Mouse (Mus musculus) CH12.LX (cell line): ENCODE measurements around the gene Mthfs. TPM values are rescaled to one million over a fixed set of nuclear protein-coding genes. Genes with fewer than 3 reads are reported as not detected.
"Not testable (repeated sequence)": the region's sequence is repeated elsewhere in the genome, so short reads cannot be mapped to it uniquely, and the experiment has no call there.

ENCODE experiments used
- DNase-seq: peaks from one replicate; pipeline ENCODE4 v3.0.0-alpha.2; 2013; ENCODE audit errors: extremely low read depth
- H3K27ac ChIP-seq: 2 replicates; pipeline ENCODE4 v1.5.1; 2012; ENCODE audit warnings: low read depth, mild to moderate bottlenecking, control low read depth, moderate library complexity; ENCODE audit not compliant: insufficient read depth
- H3K27me3 ChIP-seq: replicated peaks from 2 replicates; pipeline ENCODE3; 2012; ENCODE audit warnings: inconsistent platforms
- H3K36me3 ChIP-seq, 2 experiments: replicated peaks in 1 of 2; 2 replicates each; pipeline versions ENCODE3 to v1.6.1; 2012; ENCODE audit warnings: inconsistent platforms in 1 of 2, low read length in 1 of 2, mild to moderate bottlenecking in 1 of 2, mixed read lengths in 1 of 2, moderate library complexity in 1 of 2; ENCODE audit not compliant: control insufficient read depth in 1 of 2, insufficient read depth in 1 of 2
- H3K4me1 ChIP-seq, 2 experiments: 2 replicates each; pipeline ENCODE4 v1.6.1; 2012; ENCODE audit warnings: inconsistent platforms in 1 of 2, moderate library complexity in 1 of 2; ENCODE audit not compliant: insufficient read depth in 2 of 2, control insufficient read depth in 1 of 2
- H3K4me2 ChIP-seq: 2 replicates; pipeline ENCODE4 v1.6.1; 2012; ENCODE audit warnings: low read depth, mild to moderate bottlenecking, control low read depth; ENCODE audit not compliant: poor library complexity, insufficient read depth, severe bottlenecking
- H3K4me3 ChIP-seq, 3 experiments: fragments of 150-350 bp in 1 of 3; sonication (generic) in 1 of 3; replicated peaks in 1 of 3; 2 replicates each; pipeline versions ENCODE3 to v1.5.1; 2011 to 2012; ENCODE audit warnings: low read depth in 2 of 3, low read length in 2 of 3, mild to moderate bottlenecking in 2 of 3, moderate library complexity in 2 of 3, control low read depth in 1 of 3, improper control_type of control experiment in 1 of 3, inconsistent platforms in 1 of 3, mixed read lengths in 1 of 3; ENCODE audit not compliant: poor library complexity in 1 of 3
- H3K79me2 ChIP-seq: replicated peaks from 2 replicates; pipeline ENCODE4 v1.6.1; 2012; ENCODE audit warnings: mild to moderate bottlenecking, moderate library complexity; ENCODE audit not compliant: control insufficient read depth, poor library complexity, insufficient read depth, severe bottlenecking; ENCODE audit errors: extremely low read depth
- H3K9ac ChIP-seq: 2 replicates; pipeline ENCODE4 v1.6.1; 2012; ENCODE audit warnings: low read depth, mild to moderate bottlenecking, control low read depth, moderate library complexity; ENCODE audit not compliant: insufficient read depth
- H3K9me3 ChIP-seq: replicated peaks from 2 replicates; pipeline ENCODE3; 2012; ENCODE audit warnings: low read length, inconsistent platforms, mixed read lengths
- CTCF ChIP-seq, 2 experiments: IDR thresholded peaks in 1 of 2; conservative IDR thresholded peaks in 1 of 2; 2 replicates each; pipeline ENCODE4 v1.5.1; 2011 to 2012; ENCODE audit warnings: low read depth in 2 of 2, low read length in 2 of 2, improper control_type of control experiment in 1 of 2, inconsistent platforms in 1 of 2, mild to moderate bottlenecking in 1 of 2, moderate library complexity in 1 of 2
- dilution Hi-C: fragments of 300-500 bp; cut with MboI; formaldehyde crosslinking; loops from 2 replicates; pipeline ENCODE4 v1.14.3; 2020; ENCODE audit warnings: low sequenced_read_pairs; ENCODE audit not compliant: extremely low pct_unique_long_range_greater_than_20kb, extremely low pct_ligation_motif_present
- in situ Hi-C: fragments of 300-500 bp; cut with MboI; formaldehyde crosslinking; loops from 3 replicates; pipeline ENCODE4 v1.14.3; 2019; ENCODE audit warnings: low sequenced_read_pairs, low pct_ligation_motif_present, low pct_unique_long_range_greater_than_20kb, mixed read lengths
- polyA plus RNA-seq: library from polyadenylated mRNA; unstranded; fragments of >175 nt; gene quantifications from 2 replicates; pipeline ENCODE4 v1.2.1, GENCODE M21; 2012; ENCODE audit warnings: low read depth; ENCODE audit not compliant: insufficient read length
- total RNA-seq, 2 experiments: library from RNA; depleted of rRNA; stranded (reverse); fragments of 300-350 nt in 1 of 2; fragments of >200 nt in 1 of 2; gene quantifications; 2 replicates each; pipeline ENCODE4 v1.2.3; 2012 to 2014

The Mthfs gene
- total and polyA plus RNA-seq, 3 experiments: 29.9 to 52.0 (median 30.5) TPM

- H3K4me2 ChIP-seq, H3K4me1 ChIP-seq, H3K9ac ChIP-seq, in situ Hi-C loops, DNase-seq, H3K79me2 ChIP-seq: not testable (repeated sequence)
- peaks cover 0 to 10% of the 10 kb centered on the region in 2 experiments for H3K36me3 ChIP-seq
- 0 out of 4 replicates have a peak, but pooled peaks of 1 of the 2 experiments have one; percentile 8 for TF ChIP-seq CTCF (conservative IDR thresholded peaks at IDR 0.05 in 1 of 2, IDR thresholded peaks at IDR 0.05 in 1 of 2; ENCODE audit: low read depth in 2 of 2, low read length in 2 of 2)
- TF ChIP-seq, all 38 proteins: peak for 1; not testable (repeated sequence) for 37
- H3K9me3 ChIP-seq, H3K4me3 ChIP-seq, H3K27ac ChIP-seq, H3K27me3 ChIP-seq, dilution Hi-C loops: not testable (repeated sequence)
These were observed 2.0 kb downstream of the Mthfs start for GRCm38 (mm10) chr9:89212428-89212827.

DNA sequence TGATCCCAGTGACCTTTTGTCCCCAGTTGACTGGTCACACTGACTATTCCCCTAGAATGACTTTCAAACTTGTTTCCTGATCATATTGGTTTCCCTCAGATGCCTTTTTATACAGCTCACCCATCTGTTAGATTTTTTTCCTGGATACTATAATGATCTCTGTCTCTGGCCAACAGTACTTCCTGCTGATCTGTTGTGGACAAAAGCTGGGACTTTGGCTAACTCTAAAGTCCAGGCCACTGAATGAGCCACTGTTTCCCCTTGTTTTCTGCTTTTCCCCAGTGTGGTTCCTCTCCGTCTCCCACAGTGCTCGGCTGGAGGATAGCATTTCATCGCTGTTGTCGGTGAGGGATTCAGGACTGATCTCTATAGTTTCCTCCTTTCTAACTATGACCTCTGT lies 7.7 kb downstream of the Mthfs start:
- H3K4me1 ChIP-seq, in situ Hi-C loops, H3K9ac ChIP-seq, H3K79me2 ChIP-seq, H3K27me3 ChIP-seq, dilution Hi-C loops, H3K27ac ChIP-seq, H3K4me2 ChIP-seq, H3K4me3 ChIP-seq, H3K9me3 ChIP-seq, DNase-seq: not testable (repeated sequence)
- peaks cover 6 to 12% of the 10 kb centered on the region in 2 experiments for H3K36me3 ChIP-seq

DNA sequence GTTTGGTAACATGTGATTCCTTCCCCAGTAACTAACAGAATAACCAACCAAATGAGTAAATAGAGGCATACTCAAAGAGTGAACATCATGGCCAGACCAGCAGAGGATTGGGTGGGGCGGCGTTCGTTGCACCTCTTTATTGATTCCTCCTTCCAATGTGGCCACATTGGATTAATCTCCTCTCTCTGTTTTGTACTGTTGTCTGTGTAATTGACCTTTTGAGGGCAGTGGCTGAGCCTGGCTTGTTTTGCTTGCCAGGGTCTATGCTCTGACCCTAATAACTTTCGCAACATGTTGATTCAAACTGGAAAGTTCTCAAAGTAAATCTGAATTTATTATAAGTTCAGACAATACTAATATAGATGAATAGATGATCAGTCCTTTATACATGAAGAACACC lies 9.2 kb downstream of the Mthfs start:
- H3K9me3 ChIP-seq, DNase-seq, H3K4me3 ChIP-seq, H3K4me1 ChIP-seq, in situ Hi-C loops, H3K27ac ChIP-seq, H3K9ac ChIP-seq, H3K27me3 ChIP-seq, H3K4me2 ChIP-seq, H3K79me2 ChIP-seq, dilution Hi-C loops: not testable (repeated sequence)
- peaks cover 6 to 12% of the 10 kb centered on the region in 2 experiments for H3K36me3 ChIP-seq

- H3K36me3 ChIP-seq, H3K27ac ChIP-seq, H3K79me2 ChIP-seq, H3K9me3 ChIP-seq, H3K4me1 ChIP-seq, H3K4me2 ChIP-seq, H3K4me3 ChIP-seq, dilution Hi-C loops, H3K9ac ChIP-seq, H3K27me3 ChIP-seq, DNase-seq, in situ Hi-C loops: not testable (repeated sequence)
These were observed 10.3 kb downstream of the Mthfs start for GRCm38 (mm10) chr9:89220704-89221287.
